Mouse (Mus musculus): ENCODE data around the gene Fam178b. TPM values are rescaled to one million over a fixed set of nuclear protein-coding genes. Genes with fewer than 3 reads are reported as not detected.

The Fam178b gene
- polyA plus RNA-seq, 1 experiment from 2014 or later = 0.30 TPM

DNA sequence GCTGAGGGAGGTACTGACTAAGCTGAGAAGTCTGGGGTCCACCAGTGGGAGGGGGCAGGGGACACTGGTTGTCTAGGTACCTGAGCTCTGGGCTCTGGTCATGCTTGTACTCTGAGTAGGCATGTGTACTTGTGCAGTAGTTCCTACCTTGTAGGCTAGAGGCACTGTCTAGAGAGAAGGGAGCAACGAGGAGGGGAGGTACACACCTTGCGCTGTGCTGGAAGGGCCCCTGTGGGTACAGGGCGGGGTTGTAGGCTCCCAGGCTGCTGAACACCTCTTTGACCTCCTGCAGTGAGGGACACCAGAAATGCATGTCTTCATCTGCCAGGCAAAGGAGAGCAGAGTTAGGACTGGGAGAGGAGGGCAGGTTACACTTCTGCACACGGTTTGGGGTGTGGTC lies 74.8 kb downstream of the Fam178b start:
- Histone ChIP-seq H3K4me3 (ENCODE audit: low read depth, low read length) (no peak overlapping the region), H3K9ac (ENCODE audit: low read depth, low read length) (no peak overlapping the region), H3K4me2 (no peak overlapping the region), H3K36me3 (ENCODE audit: control insufficient read depth, insufficient read depth, low read length) (no peaks in the 10 kb centered on the region), H3K4me1 (replicated peaks; ENCODE audit: control insufficient read depth, insufficient read depth, low read length) (no peaks in the 10 kb centered on the region), H3K9me3 (ENCODE audit: control insufficient read depth, low read length) (no peaks in the 10 kb centered on the region), H3K27me3 (replicated peaks; ENCODE audit: control insufficient read depth, insufficient read depth, low read length) (no peaks in the 10 kb centered on the region), H3K27ac (ENCODE audit: low read depth, low read length) (no peak overlapping the region)
- no peak for DNase-seq (ENCODE audit: low spot score)
- ATAC-seq (replicated peaks; ENCODE audit: low FRiP score) = no peak
- 69% methylated on average over 4 of the region's 4 CpGs for WGBS

DNA sequence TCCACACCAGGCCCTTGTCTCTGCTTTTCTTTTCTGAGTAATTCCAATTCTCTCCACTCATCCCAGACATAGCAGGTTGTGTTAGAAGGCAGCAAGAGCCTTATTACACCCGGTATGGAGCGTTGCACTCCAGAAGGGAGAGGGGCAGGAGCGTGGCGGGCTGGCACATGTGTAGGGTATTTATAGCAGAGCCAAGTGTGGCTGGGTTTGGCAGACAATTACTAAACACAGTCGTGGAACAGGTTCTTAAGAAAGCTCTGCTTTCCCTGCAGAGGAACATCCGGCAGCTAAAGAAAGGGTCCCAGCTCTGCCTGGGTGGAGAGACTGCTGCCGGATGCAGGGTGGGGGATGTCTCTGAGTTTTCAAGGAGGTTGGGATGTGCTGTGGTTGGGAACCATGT lies 76.0 kb downstream of the Fam178b start:
- Histone ChIP-seq H3K4me2 (no peak overlapping the region), H3K36me3 (ENCODE audit: control insufficient read depth, insufficient read depth, low read length) (no peaks in the 10 kb centered on the region), H3K9me3 (ENCODE audit: control insufficient read depth, low read length) (no peaks in the 10 kb centered on the region), H3K27me3 (replicated peaks; ENCODE audit: control insufficient read depth, insufficient read depth, low read length) (no peaks in the 10 kb centered on the region), H3K9ac (ENCODE audit: low read depth, low read length) (no peak overlapping the region), H3K27ac (ENCODE audit: low read depth, low read length) (no peak overlapping the region), H3K4me3 (ENCODE audit: low read depth, low read length) (no peak overlapping the region), H3K4me1 (replicated peaks; ENCODE audit: control insufficient read depth, insufficient read depth, low read length) (no peaks in the 10 kb centered on the region)
- DNase-seq (ENCODE audit: low spot score) (no peak), ATAC-seq (replicated peaks; ENCODE audit: low FRiP score) (no peak)
- 76% methylated on average over 7 of the region's 7 CpGs for WGBS

DNA sequence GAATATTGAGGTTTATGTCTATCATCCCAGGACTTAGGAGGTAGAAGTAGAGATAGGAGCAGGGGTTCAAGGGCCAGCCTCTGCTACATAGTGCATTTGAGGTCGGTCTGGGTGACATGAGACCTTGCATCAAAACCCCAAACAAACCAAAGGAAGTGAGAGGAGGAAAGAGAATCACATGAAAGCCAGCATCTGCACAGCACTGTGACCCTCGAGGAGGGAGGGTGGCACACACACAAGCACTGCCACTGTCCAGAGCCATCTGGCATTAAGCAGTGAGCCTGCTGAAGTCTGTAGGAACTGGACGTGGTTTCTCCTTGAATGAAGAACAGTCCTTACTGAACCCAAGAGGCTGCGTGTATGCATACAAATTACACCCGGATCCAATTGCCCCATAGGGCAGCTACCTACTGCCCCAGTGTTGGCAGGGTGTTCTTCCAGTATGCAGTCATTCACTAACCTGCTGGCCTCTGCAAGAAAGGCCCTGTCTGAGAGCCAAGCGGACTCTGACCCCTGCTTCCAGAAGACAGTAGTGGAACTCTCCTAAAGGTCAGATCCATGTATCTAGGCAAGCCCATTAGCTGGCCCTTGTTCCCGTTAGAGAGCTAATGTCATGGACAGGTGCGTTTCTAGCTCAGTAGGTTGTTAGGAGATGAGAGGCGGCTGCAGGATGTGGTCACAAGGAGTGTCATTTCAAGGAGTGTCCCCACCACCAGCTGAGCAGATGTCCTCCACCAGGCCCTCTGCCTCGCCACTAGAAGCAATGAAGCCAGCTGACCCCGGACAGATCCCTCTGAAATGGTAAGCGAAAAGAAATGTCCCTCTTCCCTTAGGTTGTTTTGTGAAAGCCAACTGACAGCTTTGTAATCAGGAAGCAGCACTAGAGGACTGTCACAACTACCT lies 78.5 kb downstream of the Fam178b start:
- ATAC-seq (replicated peaks; ENCODE audit: low FRiP score) = no peak
- 66% methylated on average over 12 of the region's 12 CpGs for WGBS
- DNase-seq (ENCODE audit: low spot score) = no peak

DNA sequence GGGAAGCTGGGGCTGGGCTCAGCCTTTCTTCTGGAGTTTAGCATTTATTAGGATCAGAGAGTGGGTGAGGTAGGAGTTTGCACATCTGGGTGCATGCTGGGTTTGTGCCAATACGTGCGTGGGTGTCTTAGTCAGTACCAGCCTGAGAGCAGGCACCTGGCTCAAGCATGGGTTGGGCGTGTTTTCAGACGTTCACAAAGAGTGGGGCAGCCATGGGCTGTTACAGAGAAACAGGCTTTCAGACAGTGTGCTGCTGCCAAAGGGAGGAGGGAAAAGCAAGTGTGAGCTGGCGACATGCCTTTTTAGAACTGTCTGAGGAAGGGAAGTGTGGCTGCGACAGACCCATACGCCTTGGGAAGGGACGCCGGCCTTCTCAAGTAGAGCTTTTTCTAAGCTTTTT lies 79.6 kb downstream of the Fam178b start:
- ATAC-seq (replicated peaks; ENCODE audit: low FRiP score) (no peak), DNase-seq (ENCODE audit: low spot score) (no peak)
- Histone ChIP-seq H3K36me3 (ENCODE audit: control insufficient read depth, insufficient read depth, low read length) (no peaks in the 10 kb centered on the region), H3K9me3 (ENCODE audit: control insufficient read depth, low read length) (no peaks in the 10 kb centered on the region), H3K27me3 (replicated peaks; ENCODE audit: control insufficient read depth, insufficient read depth, low read length) (no peaks in the 10 kb centered on the region), H3K4me2 (no peak overlapping the region), H3K4me3 (ENCODE audit: low read depth, low read length) (no peak overlapping the region), H3K9ac (ENCODE audit: low read depth, low read length) (no peak overlapping the region), H3K4me1 (replicated peaks; ENCODE audit: control insufficient read depth, insufficient read depth, low read length) (no peaks in the 10 kb centered on the region), H3K27ac (ENCODE audit: low read depth, low read length) (no peak overlapping the region)
- 75% methylated on average over 9 of the region's 9 CpGs for WGBS

More for the DNA sequence above, 78.5 kb downstream of the Fam178b start:
- H3K36me3 ChIP-seq (ENCODE audit: control insufficient read depth, insufficient read depth, low read length) = no peaks in the 10 kb centered on the region
- no peak overlapping the region for H3K9ac ChIP-seq (ENCODE audit: low read depth, low read length)
- no peak overlapping the region for H3K27ac ChIP-seq (ENCODE audit: low read depth, low read length)
- no peaks in the 10 kb centered on the region for H3K9me3 ChIP-seq (ENCODE audit: control insufficient read depth, low read length)
- H3K27me3 ChIP-seq (replicated peaks; ENCODE audit: control insufficient read depth, insufficient read depth, low read length) = no peaks in the 10 kb centered on the region
- H3K4me2 ChIP-seq = no peak overlapping the region
- H3K4me3 ChIP-seq (ENCODE audit: low read depth, low read length) = no peak overlapping the region
- no peaks in the 10 kb centered on the region for H3K4me1 ChIP-seq (replicated peaks; ENCODE audit: control insufficient read depth, insufficient read depth, low read length)

DNA sequence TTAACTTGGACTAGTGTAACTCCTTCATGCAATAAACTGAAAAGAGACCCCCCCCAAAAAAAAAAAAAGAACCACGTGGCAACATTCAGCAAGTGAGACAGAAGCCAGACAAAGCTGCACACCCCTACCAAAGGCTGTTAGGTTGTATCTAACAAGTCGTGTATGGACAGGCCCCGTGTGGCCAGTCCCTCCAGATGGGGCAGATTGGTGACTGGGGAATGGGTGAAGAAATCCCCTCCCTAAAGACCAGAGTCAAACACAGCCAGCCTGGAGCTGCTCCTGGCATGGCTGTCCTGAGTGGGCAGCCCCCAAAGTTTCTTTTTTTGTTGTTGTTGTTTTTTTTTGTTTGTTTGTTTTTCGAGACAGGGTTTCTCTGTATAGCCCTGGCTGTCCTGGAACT lies 80.7 kb downstream of the Fam178b start:
- H3K4me2 ChIP-seq = no peak overlapping the region
- H3K27ac ChIP-seq (ENCODE audit: low read depth, low read length) = no peak overlapping the region
- H3K36me3 ChIP-seq (ENCODE audit: control insufficient read depth, insufficient read depth, low read length) = no peaks in the 10 kb centered on the region
- H3K9ac ChIP-seq (ENCODE audit: low read depth, low read length) = no peak overlapping the region
- H3K4me1 ChIP-seq (replicated peaks; ENCODE audit: control insufficient read depth, insufficient read depth, low read length) = no peaks in the 10 kb centered on the region
- no peaks in the 10 kb centered on the region for H3K9me3 ChIP-seq (ENCODE audit: control insufficient read depth, low read length)
- DNase-seq (ENCODE audit: low spot score) (no peak), ATAC-seq (replicated peaks; ENCODE audit: low FRiP score) (no peak)
- no peak overlapping the region for H3K4me3 ChIP-seq (ENCODE audit: low read depth, low read length)
- WGBS = 53% methylated on average over 4 of the region's 4 CpGs
- H3K27me3 ChIP-seq (replicated peaks; ENCODE audit: control insufficient read depth, insufficient read depth, low read length) = no peaks in the 10 kb centered on the region

DNA sequence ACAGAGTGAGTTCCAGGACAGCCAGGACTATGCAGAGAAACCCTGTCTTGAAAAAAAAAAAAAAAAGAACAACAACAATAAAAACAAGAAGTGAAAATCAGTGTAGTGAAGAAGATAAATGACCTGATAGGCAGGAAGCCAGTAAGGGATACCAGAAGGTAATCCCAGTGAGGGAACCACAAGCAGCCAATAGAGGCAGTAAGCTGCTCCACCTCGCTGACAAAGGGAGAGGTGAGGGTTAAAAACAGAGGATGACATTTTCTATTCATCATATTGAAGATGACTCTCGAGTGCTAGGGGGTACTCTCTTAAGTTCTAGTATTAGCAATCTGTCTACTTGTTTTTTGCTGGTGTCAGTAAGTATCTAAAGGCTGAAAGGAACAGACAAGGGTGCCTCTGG lies 84.6 kb downstream of the Fam178b start:
- ATAC-seq (replicated peaks; ENCODE audit: low FRiP score) (no peak), DNase-seq (ENCODE audit: low spot score) (no peak)
- Histone ChIP-seq H3K9me3 (ENCODE audit: control insufficient read depth, low read length) (no peaks in the 10 kb centered on the region), H3K27ac (ENCODE audit: low read depth, low read length) (no peak overlapping the region), H3K36me3 (ENCODE audit: control insufficient read depth, insufficient read depth, low read length) (no peaks in the 10 kb centered on the region), H3K4me3 (ENCODE audit: low read depth, low read length) (no peak overlapping the region), H3K27me3 (replicated peaks; ENCODE audit: control insufficient read depth, insufficient read depth, low read length) (no peaks in the 10 kb centered on the region), H3K4me2 (no peak overlapping the region), H3K4me1 (replicated peaks; ENCODE audit: control insufficient read depth, insufficient read depth, low read length) (no peaks in the 10 kb centered on the region; the same call in none of the 2 replicates), H3K9ac (ENCODE audit: low read depth, low read length) (no peak overlapping the region)
- WGBS = 78% methylated on average over 2 of the region's 2 CpGs

DNA sequence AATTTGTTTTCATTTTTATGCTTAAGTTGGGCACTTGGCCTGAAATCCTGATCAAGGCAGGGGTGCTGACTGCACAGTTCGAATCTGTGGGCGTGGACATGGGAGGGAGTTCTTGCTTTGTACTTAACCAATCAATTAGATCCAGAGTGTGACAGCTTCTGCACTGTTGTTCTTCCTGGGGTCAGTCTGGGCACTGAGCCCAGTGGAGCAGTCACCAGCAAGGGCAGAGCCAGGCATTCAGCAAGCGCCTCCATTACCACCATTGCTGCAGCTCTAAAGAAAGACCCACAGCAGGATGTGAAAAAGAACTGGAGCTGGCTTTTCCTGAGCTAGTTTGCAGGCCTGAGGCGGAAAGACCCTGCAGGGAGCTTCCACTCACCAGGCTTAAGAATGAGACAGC lies 86.9 kb downstream of the Fam178b start:
- Histone ChIP-seq H3K36me3 (ENCODE audit: control insufficient read depth, insufficient read depth, low read length) (no peaks in the 10 kb centered on the region), H3K27me3 (replicated peaks; ENCODE audit: control insufficient read depth, insufficient read depth, low read length) (no peaks in the 10 kb centered on the region), H3K4me1 (replicated peaks; ENCODE audit: control insufficient read depth, insufficient read depth, low read length) (peaks cover 4% of the 10 kb centered on the region), H3K9ac (ENCODE audit: low read depth, low read length) (no peak overlapping the region), H3K9me3 (ENCODE audit: control insufficient read depth, low read length) (no peaks in the 10 kb centered on the region), H3K4me3 (ENCODE audit: low read depth, low read length) (no peak overlapping the region), H3K4me2 (no peak overlapping the region), H3K27ac (ENCODE audit: low read depth, low read length) (peak overlapping the region; percentile 32; the same call in 1 of the 2 replicates)
- ATAC-seq (replicated peaks; ENCODE audit: low FRiP score) = peak; percentile 36; the same call in 1 of the 2 replicates
- DNase-seq (ENCODE audit: low spot score) = no peak
- 47% methylated on average over 4 of the region's 4 CpGs for WGBS

DNA sequence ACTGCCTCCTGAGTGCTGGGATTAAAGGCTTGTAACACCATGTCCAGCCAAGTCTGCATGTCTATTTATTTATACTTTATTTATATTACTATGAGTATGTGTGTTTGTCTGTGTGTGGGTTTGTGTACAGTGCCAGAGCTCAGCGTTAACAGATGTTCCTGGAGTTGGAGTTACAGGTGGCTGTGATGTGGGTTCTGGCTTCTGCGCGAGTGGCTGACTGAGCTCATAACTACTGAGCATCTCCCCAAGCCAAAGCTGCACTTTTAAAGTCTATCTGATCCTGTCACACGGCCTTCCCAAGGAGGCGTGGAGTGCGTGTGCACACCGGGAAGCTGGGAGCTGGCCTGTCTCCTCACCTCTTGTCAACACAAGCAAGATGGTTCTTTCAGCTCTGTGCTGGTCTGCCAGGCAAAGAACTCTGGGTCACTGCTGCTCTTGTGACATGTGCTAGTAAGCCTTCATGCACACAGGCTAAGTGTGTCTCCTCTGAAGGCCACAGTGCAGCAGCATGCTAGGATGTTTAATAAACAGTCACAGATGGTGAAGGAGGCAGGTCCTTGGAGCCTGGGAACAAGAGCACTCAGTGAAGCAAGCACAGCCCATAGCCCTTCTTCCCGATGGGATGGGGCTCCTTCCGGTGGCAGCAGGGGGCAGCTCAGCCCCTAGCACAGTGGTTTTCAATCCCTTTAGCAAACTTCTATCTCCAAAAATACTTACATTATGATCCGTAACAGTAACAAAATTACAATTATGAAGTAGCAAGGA lies 87.6 kb downstream of the Fam178b start:
- no peak overlapping the region for H3K4me3 ChIP-seq (ENCODE audit: low read depth, low read length)
- ATAC-seq (replicated peaks; ENCODE audit: low FRiP score) = no peak
- no peaks in the 10 kb centered on the region for H3K27me3 ChIP-seq (replicated peaks; ENCODE audit: control insufficient read depth, insufficient read depth, low read length)
- H3K36me3 ChIP-seq (ENCODE audit: control insufficient read depth, insufficient read depth, low read length) = no peaks in the 10 kb centered on the region
- no peaks in the 10 kb centered on the region for H3K9me3 ChIP-seq (ENCODE audit: control insufficient read depth, low read length)
- H3K27ac ChIP-seq (ENCODE audit: low read depth, low read length) = no peak overlapping the region
- H3K4me2 ChIP-seq = no peak overlapping the region
- DNase-seq (ENCODE audit: low spot score) = no peak
- 71% methylated on average over 10 of the region's 10 CpGs for WGBS
- no peak overlapping the region for H3K9ac ChIP-seq (ENCODE audit: low read depth, low read length)
- H3K4me1 ChIP-seq (replicated peaks; ENCODE audit: control insufficient read depth, insufficient read depth, low read length) = peaks cover 4% of the 10 kb centered on the region

All from liver, embryonic 11.5 days (tissue).